Mouse (Mus musculus): ENCODE results near the gene Gm7534. TPM values are rescaled to one million over a fixed set of nuclear protein-coding genes. Genes with fewer than 3 reads are reported as not detected.
A peak's percentile ranks its signal among the peaks of the same experiment; 100 is the strongest.

Gene Gm7534
- not detected for total RNA-seq (2021)
- long read RNA-seq, experiment 1, result 0 reads
- long read RNA-seq, experiment 2, result 0 reads

GRCm38 (mm10) chr4:134202904-134203303, at the start of gene Gm7534:
Gene Gm7534, minus strand, starts transcription at chr4:134203004.
- TF ChIP-seq CTCF (conservative IDR thresholded peaks at IDR 0.05), result no peak
- DNase-seq (ENCODE audit: low spot score in 2 of 2), result no peak
- no peak within 1 kb of the TSS for H3K4me3 ChIP-seq
- H3K27ac ChIP-seq, result no peak within 1 kb of the TSS

GRCm38 (mm10) chr4:134252131-134252910, 49.5 kb upstream of the Gm7534 start:
- TF ChIP-seq CTCF (conservative IDR thresholded peaks at IDR 0.05), result no peak
- Histone ChIP-seq H3K27ac (peak overlapping the region; percentile 65; the same call in 1 of the 2 replicates), H3K4me3 (peak overlapping the region; percentile 54)
- no peak for DNase-seq (ENCODE audit: low spot score in 2 of 2)

- H3K27ac ChIP-seq, result peak overlapping the region; percentile 23; the same call in 1 of the 2 replicates
- no peak for DNase-seq (ENCODE audit: low spot score in 2 of 2)
- TF ChIP-seq CTCF (conservative IDR thresholded peaks at IDR 0.05), result no peak
- H3K4me3 ChIP-seq, result peak overlapping the region; percentile 54
Measured at GRCm38 (mm10) chr4:134251241-134252130, 48.7 kb upstream of the Gm7534 start.

- DNase-seq (ENCODE audit: low spot score in 2 of 2), result no peak
- no peak overlapping the region for H3K27ac ChIP-seq
- TF ChIP-seq CTCF (conservative IDR thresholded peaks at IDR 0.05), result no peak
Measured at GRCm38 (mm10) chr4:134250930-134251240, 48.1 kb upstream of the Gm7534 start.

GRCm38 (mm10) chr4:134250116-134250929, 47.5 kb upstream of the Gm7534 start:
- no peak for DNase-seq (ENCODE audit: low spot score in 2 of 2)
- TF ChIP-seq CTCF (conservative IDR thresholded peaks at IDR 0.05), result no peak
- H3K27ac ChIP-seq, result no peak overlapping the region
- peak overlapping the region; percentile 54 for H3K4me3 ChIP-seq

More at GRCm38 (mm10) chr4:134250930-134251240, 48.1 kb upstream of the Gm7534 start:
- peak overlapping the region; percentile 54 for H3K4me3 ChIP-seq

- peak in 1 of 2 experiments; percentile 67 for DNase-seq (ENCODE audit: low spot score in 2 of 2)
- Histone ChIP-seq H3K4me3 (peak overlapping the region; percentile 54), H3K27ac (no peak overlapping the region)
- peak; percentile 96 for TF ChIP-seq CTCF (conservative IDR thresholded peaks at IDR 0.05)
Measured at GRCm38 (mm10) chr4:134249651-134250050, 46.8 kb upstream of the Gm7534 start.

GRCm38 (mm10) chr4:134246719-134247258, 44.0 kb upstream of the Gm7534 start, which contains the start of gene Gm30191:
Gene Gm30191, plus strand, starts transcription at chr4:134246935.
- Histone ChIP-seq H3K27ac (peak within 1 kb of the TSS; percentile 36; the same call in 1 of the 2 replicates), H3K4me3 (peak within 1 kb of the TSS; percentile 89)
- no peak for DNase-seq (ENCODE audit: low spot score in 2 of 2)
- no peak for TF ChIP-seq CTCF (conservative IDR thresholded peaks at IDR 0.05)

- no peak for TF ChIP-seq CTCF (conservative IDR thresholded peaks at IDR 0.05)
- Histone ChIP-seq H3K4me3 (no peak overlapping the region), H3K27ac (no peak overlapping the region)
- no peak for DNase-seq (ENCODE audit: low spot score in 2 of 2)
Measured at GRCm38 (mm10) chr4:134246256-134246655, 43.5 kb upstream of the Gm7534 start.

GRCm38 (mm10) chr4:134245148-134245843, 42.5 kb upstream of the Gm7534 start, which contains the start of gene Zfp593:
Gene Zfp593, minus strand, starts transcription at chr4:134245592.
- peak within 1 kb of the TSS; percentile 83 for H3K27ac ChIP-seq
- peak; percentile 95 to 98 for DNase-seq (ENCODE audit: low spot score in 2 of 2)
- peak; percentile 94 for TF ChIP-seq CTCF (conservative IDR thresholded peaks at IDR 0.05)

GRCm38 (mm10) chr4:134243516-134244250, 40.9 kb upstream of the Gm7534 start, which contains the start of gene E130218I03Rik:
Gene E130218I03Rik, plus strand, starts transcription at chr4:134243662.
- no peak for DNase-seq (ENCODE audit: low spot score in 2 of 2)
- H3K4me3 ChIP-seq, result no peak within 1 kb of the TSS; the same call in 1 of the 2 replicates
- no peak for TF ChIP-seq CTCF (conservative IDR thresholded peaks at IDR 0.05)
- no peak within 1 kb of the TSS for H3K27ac ChIP-seq

More at GRCm38 (mm10) chr4:134245148-134245843, 42.5 kb upstream of the Gm7534 start, which contains the start of gene Zfp593:
- peak within 1 kb of the TSS; percentile 89 for H3K4me3 ChIP-seq
